Mouse (Mus musculus): ENCODE results near the gene Cmtm1.
"Not testable (repeated sequence)": the region's sequence is repeated elsewhere in the genome, so short reads cannot be mapped to it uniquely, and the experiment has no call there.

Gene Cmtm1

DNA sequence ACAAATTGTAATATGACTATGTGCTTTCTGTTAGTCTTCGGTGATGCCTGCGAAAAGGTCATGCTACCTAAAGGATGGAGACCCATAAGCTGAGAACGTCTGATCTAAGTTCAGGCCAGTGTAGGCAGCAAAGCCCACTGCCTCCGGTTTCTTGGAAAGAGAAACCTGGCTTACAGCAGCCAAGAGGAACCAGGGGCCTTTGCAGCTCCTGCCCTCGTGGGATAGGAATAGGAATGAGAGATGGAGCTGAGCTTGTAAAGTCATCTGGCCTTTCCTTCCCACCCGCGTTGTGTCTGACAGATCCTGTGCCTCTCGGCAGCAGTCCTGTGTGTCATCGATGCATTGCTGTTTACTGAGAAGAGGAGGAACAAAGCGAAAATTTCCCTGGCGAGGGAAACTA, 11.3 kb upstream of the Cmtm1 start, which contains the start of gene Gm11020:
TSS of gene Gm11020 (plus strand) at position 301 of the 400 bp plus-strand sequence.
- DNase-seq (ENCODE audit: low spot score): not testable (repeated sequence)

DNA sequence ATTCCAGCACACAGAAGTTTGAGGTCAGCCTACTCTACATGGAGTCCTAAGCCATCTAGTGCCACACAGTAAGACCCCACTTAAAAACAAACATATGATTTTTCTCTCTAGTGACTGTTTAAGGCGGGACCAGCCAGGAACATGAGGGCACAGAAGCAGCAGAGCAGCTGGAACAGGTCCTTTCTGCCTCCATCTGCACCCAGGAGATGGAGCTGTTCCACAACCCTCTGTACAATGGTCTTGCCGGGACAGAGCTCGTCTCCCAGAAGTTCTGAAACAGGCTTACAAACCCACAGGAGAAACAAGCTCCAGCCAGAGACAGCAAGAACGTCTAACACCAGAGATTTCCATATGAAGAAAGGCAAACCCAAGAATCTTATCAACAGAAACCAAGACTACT, 3.4 kb upstream of the Cmtm1 start:
- no peak for DNase-seq (ENCODE audit: low spot score)

DNA sequence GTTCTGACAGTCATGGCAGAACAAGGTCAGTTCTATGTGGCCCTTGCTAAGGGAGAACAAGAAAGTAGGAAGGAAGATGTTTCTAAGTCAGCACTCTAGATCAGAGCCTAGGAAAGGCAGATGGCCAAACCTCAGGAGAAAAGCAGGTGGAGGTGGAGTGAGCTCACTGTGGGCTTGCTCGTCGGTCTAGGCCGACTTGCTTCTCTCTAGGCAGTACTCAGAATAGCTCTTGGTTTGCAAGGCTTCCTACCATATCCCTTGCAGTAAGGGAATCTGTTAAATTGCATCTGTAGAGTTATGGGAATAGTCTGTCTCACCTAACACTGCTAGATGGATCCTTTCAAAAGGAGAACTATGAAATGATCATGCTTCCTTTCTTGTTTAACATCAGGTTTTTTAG, 2.1 kb upstream of the Cmtm1 start:
- not testable (repeated sequence) for DNase-seq (ENCODE audit: low spot score)

DNA sequence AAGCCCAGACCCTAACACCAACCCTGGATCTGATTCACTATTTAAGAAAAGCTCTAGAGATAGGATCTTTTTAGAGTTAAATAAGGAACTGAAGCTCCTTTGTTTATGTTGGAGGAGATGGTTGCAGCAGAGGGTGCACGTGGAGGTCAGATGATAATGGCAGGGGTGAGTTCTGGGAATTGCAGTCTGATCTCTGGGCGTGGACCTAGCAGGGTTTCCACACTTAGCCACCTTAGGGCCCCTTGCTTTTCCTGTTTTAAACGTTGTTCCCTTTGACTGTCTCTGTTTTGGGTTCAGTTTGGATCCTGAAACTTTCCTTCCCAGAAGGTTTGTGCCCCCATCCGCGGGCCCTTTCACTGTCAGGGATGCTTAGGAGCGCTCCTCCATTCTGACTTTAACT, 1.6 kb downstream of the Cmtm1 start:
- DNase-seq (ENCODE audit: low spot score): not testable (repeated sequence)

DNA sequence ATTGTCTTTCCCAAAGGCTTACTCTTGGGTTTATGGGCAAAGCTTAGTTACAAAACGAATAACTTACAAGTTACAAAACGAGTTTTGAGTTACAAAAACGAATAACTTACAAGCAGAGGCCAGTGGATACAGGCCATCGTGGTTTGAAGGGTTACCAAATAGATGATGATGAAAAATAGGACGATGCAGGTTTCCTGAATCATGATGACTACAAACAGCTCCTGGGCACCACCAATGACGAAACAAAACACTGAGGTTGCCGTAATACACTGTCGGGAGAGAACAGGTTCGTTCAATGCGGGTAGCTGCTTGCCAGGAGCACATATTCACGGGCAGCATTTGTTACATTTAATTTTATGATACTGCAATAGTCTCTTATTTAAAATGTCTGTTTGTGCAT, 5.0 kb downstream of the Cmtm1 start:
- DNase-seq (ENCODE audit: low spot score): no peak

DNA sequence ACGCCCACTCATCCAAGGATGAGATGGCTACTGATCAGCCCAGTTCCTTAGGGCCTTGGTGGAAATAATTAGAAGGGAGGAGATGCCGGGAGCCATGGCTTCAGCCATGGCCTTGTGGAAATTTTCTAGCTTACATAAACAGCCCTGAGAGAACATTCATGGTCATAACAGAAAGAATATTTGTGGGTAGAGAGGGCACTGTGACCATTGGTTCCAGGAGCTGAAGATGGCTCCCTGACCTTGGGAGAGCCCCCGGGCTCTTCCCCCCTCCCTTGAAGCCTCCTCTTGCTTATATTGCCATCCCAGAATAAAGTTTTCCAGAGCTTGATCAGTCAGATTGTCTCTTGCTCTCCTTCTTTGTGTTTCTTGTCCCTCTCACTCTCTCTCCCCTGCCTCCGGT, 7.4 kb downstream of the Cmtm1 start:
- not testable (repeated sequence) for DNase-seq (ENCODE audit: low spot score)

DNA sequence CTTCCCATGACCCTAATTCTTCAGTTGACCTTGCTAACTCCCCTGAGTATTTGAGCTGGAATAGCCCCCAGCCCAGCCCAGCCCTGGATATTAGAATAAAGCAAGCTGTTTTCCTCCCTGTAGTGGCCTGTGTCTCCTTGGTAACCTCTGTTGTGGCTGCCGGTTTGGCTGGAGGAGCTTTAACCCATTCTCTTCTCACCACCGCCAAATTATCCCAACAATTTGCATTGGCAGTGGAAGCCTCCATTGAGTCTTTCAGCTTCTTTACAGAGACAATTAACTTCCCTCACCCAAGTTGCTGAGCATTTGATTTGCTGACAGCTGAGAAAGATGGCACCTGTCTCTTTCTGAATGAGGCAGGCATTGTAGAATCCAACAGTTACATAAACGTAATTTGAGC, 8.4 kb downstream of the Cmtm1 start:
- DNase-seq (ENCODE audit: low spot score): not testable (repeated sequence)

DNA sequence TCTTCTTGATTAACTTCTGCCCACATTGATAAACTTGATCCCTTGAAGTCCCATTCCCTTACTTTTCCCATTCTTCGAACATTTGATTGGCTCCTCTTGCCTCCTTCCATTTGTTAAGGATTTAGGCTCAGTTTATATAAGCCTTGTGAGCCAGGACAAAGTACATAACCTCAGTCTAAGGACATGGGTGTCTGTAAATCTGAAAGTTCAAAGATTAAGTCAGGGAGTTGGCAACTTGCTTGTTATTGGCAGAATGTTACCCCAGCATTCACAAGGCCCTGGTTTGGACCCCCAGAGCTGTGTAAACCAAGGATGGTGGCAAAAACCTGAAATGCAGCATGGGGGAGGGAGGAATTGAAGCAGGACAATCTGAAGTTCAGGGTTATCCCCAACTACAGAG, 15.5 kb downstream of the Cmtm1 start:
- DNase-seq (ENCODE audit: low spot score): no peak

DNA sequence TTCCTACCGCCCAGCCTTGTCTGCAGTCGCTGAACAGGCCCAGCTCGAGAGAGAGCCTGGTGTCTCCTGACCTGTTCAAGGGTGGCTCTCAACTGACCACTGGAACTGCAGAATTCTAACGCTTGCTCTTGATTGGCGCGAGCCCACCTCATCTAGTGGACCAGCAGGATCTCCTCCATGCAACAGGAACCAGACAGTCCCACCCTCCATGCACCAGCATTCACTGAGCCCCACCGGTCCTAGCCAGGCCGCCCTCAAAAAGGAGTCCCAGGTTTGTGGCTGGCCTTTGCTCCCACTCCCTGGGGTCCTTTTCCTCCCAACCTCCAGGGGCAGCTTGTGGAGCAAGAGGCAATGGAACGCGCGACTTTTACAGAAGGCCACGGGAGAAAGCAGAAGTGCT, 16.9 kb downstream of the Cmtm1 start, which contains the start of gene Cmtm2a:
TSS of gene Cmtm2a (minus strand) at position 101 of the 400 bp plus-strand sequence.
- not testable (repeated sequence) for DNase-seq (ENCODE audit: low spot score)

DNA sequence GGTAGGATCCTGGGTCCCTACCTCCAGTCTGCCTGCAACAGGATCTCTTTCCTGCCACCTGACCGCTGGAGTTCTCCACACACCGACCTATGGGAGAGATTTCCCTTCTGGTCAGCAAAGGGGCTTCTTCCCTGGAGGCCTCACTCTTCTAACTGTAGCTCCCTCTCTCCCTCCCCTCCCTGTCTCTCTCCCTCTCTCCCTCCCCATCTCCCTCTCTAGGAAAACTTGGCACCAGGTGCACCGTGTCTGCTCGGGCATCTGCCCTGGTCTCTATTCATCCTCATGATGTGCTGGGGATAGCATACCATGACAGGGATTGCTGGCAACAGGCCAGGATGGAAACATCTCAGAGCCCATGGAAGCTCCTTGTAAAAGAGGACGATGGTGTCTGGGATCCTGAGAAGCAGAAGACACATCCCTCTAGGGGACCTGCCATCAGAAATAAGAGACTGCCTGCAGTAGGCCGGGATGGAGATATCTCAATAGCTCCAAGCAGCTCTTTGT, 41.0 kb downstream of the Cmtm1 start:
- DNase-seq (ENCODE audit: low spot score): no peak

DNA sequence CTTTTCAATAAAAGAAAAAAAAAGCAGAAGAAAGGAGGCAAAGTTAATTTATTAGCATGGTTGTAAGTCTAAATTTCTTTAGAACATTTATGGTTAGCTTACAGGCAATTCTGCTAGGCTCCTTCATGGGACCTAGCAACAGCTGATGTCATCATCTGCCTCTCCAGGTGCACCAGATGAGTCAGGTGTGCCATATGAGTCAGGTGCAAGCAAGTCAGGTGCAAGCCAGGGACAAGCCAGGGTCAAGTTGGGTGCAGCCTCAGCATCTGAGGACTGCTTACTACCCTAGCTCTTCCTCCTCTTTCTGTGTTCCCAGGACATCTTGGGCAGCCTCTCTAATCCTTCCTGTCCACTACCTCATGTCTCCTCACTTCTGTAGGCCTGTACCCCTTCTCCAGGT, 41.6 kb downstream of the Cmtm1 start:
- no peak for DNase-seq (ENCODE audit: low spot score)

DNA sequence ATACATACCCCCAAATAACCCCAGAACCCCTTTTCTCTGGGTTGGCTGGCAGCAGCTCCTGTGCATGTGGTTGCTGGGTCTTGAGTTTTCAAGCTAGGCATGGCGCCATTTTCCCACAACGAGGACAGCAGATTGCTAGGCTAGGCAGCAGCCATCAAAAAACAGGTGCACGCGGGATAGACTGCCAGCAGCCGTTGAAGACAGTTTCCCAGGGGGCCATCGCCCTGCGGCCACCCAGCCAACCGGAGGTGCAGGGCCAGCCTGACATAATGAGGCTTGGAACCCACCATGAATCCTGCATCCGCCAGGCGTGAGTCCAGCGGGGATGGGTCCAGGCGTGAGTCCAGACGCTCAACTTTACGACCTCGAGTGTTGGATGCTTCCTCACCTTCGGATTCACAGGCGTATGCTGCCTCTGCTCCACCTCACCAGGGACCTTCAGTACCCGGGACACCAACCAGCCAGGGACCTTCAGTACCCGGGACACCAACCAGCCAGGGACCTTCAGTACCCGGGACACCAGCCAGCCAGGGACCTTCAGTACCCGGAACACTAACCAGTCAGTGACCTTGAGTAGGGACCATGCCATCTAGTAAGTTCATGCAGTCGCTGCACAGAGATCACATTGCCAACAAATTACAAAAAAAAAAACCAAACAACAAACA, 45.5 kb downstream of the Cmtm1 start:
- not testable (repeated sequence) for DNase-seq (ENCODE audit: low spot score)

DNA sequence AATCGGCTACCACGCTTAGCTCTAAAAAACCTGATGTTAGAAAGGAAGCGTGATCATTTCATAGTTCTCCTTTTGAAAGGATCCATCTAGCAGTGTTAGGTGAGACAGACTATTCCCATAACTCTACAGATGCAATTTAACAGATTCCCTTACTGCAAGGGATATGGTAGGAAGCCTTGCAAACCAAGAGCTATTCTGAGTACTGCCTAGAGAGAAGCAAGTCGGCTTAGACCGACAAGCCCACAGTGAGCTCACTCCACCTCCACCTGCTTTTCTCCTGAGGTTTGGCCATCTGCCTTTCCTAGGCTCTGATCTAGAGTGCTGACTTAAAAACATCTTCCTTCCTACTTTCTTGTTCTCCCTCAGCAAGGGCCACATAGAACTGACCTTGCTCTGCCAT, 48.1 kb downstream of the Cmtm1 start:
- not testable (repeated sequence) for DNase-seq (ENCODE audit: low spot score)

DNA sequence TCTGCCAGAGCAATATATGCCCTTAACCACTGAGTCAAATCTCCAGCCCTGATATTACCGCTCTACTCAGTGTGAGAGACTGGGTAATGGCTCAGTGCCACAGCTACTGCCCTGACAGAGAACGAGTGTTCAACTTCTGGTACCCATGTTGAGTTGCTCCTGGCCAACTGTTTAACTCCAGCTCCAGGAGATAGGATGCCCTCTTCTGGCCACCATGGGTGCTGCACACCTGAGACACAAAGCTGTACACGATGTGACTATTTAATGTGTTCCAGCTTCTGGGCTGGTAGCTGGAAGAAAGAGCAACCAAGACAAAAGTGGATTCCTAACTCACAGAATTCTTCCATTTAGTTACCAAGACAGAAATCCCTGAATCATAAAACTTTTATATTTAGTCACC, 56.9 kb downstream of the Cmtm1 start:
- DNase-seq (ENCODE audit: low spot score): no peak

DNA sequence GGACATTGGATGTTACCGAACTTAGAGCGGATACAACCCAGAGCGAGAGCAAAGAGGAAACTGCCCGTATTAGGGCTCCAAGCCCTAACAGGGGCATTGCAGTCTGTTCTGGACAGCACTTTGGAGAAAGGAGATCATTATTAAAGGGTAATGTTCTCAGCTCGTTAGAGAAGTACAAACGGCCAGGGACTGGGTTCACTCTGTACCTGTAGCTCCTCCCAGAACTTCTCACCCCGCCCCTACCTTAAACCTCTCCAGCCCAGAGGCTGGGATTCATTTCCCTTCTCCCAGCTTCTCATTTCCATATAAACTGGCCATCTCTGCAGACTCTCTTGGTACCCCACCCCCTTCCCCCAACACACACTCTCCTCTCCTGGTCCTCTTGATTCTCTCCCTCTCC, 58.5 kb downstream of the Cmtm1 start:
- no peak for DNase-seq (ENCODE audit: low spot score)

DNA sequence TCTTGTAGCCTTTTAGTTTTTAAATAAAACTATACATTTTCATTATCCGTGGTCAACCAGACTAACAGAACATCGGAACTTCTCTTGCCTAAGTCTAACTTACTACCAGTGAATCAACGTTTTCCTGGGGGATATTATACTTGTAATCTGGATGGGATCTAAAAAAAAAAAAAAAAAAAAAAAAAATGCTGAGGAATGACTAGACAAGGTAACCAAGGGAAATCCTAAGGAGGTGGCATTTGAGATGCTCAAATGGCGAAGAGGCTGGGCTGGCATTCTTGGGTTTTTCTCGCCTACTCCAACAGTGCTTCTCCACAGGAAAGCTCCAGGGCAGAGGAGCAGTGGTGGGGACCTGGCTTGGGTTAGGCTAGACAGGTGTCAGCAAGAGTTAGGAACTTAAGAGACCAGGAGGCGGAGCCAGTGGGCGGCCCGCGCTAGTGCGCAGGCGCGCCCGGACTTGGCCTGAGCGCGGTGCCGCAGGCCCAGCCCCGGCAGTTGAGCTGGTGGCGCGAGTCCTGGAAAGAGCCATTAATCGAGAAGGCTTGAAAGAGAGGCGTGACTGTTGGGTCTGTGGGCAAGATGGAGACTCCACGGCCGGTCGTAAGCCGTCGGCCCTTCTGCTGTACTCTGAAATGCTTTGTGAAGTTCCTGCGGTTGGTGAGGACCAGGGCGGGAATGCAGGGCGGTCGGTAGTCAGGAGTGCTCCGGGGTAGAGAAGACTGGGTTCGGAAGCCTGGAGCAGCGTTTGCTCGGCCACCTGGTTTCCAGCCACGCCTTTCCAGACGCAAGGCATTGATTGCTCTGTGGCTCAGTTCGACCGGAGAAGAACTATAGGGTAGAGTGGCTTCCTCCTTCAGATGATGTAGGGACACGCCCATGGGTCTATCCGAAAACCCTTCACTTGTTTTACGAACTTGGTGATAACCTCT, 59.2 kb downstream of the Cmtm1 start, which contains the start of gene Cklf:
TSS of gene Cklf (plus strand) at position 423 of the 929 bp plus-strand sequence.
- peak; percentile 86 for DNase-seq (ENCODE audit: low spot score)

DNA sequence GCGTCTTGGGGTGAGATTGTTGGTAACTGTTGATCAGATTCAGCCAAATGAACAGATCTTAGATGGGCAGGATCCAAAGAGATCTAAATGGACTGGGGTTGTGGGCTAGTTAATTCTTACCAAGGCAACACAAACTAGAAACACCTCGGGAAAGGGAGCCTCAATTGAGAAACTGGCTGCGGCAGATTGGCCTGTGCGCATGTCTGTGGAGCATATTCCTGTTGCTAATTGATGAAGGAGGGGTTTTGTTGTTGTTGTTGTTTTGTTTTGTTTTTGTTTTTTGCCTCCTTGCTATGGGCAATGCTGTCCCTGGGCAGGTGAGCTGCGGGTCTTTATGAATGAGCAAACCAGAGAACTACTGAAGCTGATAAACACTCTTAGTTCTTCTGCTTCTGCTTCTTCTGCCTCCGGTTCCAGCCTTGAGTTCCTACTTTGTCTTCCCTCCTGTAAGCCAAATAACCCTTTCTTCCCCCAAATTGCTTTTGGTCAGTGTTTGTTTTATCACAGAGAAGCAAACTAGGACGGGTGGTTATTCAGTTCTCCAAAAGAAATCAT, 60.4 kb downstream of the Cmtm1 start:
- no peak for DNase-seq (ENCODE audit: low spot score)

DNA sequence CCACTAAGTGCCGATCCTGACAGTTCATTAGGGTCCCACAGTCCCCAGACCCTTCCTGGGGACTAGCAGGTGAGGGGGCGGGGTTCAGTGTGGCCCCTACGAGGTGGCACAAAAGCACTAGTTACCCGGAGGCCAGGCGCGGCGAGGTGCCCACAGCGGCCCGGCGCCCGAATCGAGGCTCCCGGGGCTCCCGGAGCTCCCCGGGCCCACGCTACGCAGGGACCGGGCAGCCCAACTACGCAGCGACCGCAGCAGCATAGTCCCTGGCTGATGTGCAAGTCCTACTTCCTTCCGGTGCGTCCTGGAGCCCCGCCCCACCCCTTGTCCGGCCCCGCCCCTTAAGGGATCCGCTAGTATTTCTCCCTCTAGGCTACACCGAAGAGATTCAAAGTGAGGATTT, 61.7 kb downstream of the Cmtm1 start, which contains the start of gene Tk2:
TSS of gene Tk2 (minus strand) at position 283 of the 400 bp plus-strand sequence.
- DNase-seq (ENCODE audit: low spot score): peak; percentile 78

DNA sequence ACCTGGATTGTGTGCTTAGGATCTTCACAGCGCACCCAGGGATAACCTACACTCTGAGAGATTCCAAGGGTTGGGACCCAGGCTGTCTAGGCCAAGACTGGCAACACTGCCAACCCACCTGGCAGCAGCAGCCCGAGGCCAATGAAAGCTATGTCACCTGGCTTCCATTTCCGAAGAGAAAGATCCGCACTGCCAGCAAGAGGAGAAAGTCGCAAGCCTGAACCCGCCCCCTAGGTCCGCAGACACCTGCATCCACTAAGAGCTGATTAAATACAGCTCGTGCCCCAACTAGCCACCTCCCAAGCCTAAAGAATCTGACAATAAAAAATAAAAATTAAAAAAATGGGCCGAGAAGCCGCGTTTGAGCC, 62.1 kb downstream of the Cmtm1 start:
- DNase-seq (ENCODE audit: low spot score): peak; percentile 10

DNA sequence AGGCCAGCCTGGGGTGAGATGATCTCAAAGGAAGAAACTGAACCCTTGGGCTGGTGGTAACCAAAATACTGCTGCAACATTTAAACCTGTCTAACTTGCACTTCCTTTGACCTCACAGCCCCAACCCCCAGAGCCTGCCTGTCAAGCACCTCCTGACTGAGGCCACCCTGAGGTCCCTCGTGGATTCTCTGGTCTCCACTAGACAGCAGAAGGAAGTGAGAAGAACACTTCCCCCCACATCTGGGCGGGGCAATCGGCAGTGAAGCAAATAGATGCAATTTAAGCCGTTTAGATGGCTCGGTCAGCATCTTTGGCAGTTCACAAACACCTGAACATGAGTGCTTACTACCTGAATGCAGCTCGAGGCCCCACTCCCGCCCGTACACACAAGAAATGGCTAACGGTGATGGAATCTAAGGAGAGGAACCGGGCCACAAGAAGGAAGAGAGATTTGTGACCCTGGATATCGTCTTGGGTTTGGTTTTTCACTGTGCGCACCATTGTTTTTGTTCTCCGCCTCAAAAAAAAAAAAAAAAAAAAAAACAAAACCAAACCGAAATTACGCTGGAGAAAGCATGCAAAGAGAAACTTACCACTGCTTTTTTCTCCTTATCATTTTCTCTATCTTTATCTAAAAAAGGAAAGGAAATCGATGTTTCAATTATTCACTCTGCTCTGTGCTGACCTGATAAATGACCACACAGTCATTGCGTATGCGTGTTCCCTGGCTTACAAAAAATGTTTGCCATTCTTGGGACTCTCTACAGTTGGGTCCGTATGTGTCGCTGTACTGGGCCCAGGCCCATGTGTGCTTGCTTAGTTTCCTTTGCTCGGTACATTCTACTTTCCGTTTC, 62.7 kb downstream of the Cmtm1 start:
- DNase-seq (ENCODE audit: low spot score): no peak

DNA sequence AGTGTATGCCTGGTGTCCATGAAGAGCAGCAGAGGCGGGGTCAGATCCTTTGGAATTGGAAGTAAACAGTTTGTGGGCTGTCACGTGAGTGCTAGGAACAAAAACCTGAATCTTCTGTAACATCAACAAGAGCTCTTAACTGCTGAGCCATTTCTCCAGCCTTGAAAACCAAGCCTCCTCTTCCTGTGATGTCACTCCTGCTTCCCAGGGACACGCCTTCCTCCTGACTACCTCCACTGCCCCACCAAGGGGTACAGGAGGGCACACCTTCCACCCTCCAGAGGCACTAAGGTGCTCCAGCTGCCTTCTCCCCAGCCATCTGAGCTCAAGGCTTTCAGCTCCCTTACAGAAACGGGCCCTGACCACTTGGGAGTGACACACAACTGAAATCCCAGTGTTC, 63.3 kb downstream of the Cmtm1 start:
- no peak for DNase-seq (ENCODE audit: low spot score)
